Mouse (Mus musculus) lung, postnatal 0 days (tissue): ENCODE measurements around the gene Spata48. TPM values are rescaled to one million over a fixed set of nuclear protein-coding genes. Genes with fewer than 3 reads are reported as not detected.

ENCODE experiments used
- ATAC-seq: fragments of 200-750 bp; cut with Nextera tagmentation; 2 replicates; pipeline ENCODE4 v1.8.0; 2017; ENCODE audit warnings: moderate library complexity
- DNase-seq: peaks from one replicate; pipeline ENCODE4 v3.0.0-alpha.2; 2016; ENCODE audit warnings: low spot score
- H3K27ac ChIP-seq: fragments of 300-500 bp; sonication (generic); 2 replicates; pipeline ENCODE4 v1.5.1; 2014; ENCODE audit warnings: antibody characterized with exemption, mild to moderate bottlenecking, low read length, mixed read lengths
- H3K27me3 ChIP-seq: fragments of 300-500 bp; sonication (generic); replicated peaks from 2 replicates; pipeline ENCODE4 v1.6.1; 2014; ENCODE audit warnings: low read length, mixed read lengths; ENCODE audit not compliant: insufficient read depth
- H3K36me3 ChIP-seq: fragments of 300-500 bp; sonication (generic); 2 replicates; pipeline ENCODE4 v1.6.1; 2014; ENCODE audit warnings: low read length, mixed read lengths; ENCODE audit not compliant: insufficient read depth
- H3K4me1 ChIP-seq: fragments of 300-500 bp; sonication (generic); 2 replicates; pipeline ENCODE4 v1.6.1; 2014; ENCODE audit warnings: antibody characterized with exemption, low read depth, low read length, mixed read lengths; ENCODE audit not compliant: insufficient read depth
- H3K4me2 ChIP-seq: fragments of 300-500 bp; sonication (generic); replicated peaks from 2 replicates; pipeline ENCODE4 v1.6.1; 2014; ENCODE audit warnings: low read depth, mild to moderate bottlenecking, low read length, moderate library complexity, mixed read lengths
- H3K4me3 ChIP-seq: fragments of 300-500 bp; sonication (generic); 2 replicates; pipeline ENCODE4 v1.5.1; 2014; ENCODE audit warnings: low read depth, low read length
- H3K9ac ChIP-seq: fragments of 300-500 bp; sonication (generic); replicated peaks from 2 replicates; pipeline ENCODE4 v1.6.1; 2014; ENCODE audit warnings: low read depth, mild to moderate bottlenecking
- H3K9me3 ChIP-seq: fragments of 300-500 bp; sonication (generic); 2 replicates; pipeline ENCODE4 v1.6.1; 2016; ENCODE audit warnings: low read length, mixed read lengths
- CTCF ChIP-seq: IDR thresholded peaks from 2 replicates; pipeline ENCODE4 v1.5.1; 2016; ENCODE audit warnings: antibody characterized with exemption, mild to moderate bottlenecking
- EP300 ChIP-seq: IDR thresholded peaks from 2 replicates; pipeline ENCODE4 v1.6.1; 2016; ENCODE audit warnings: antibody characterized with exemption, mild to moderate bottlenecking, control low read depth
- WGBS: fragments of 180-500 bp; shearing (Covaris S2); extraction: QIAGEN DNeasy Blood & Tissue Kit; methylation state at CpG from one replicate; pipeline ENCODE4 v1.1.7; 2014; 5-methylcytosine and 5-hydroxymethylcytosine counted together
- polyA plus RNA-seq: library from polyadenylated mRNA; unstranded; fragments of >200 nt; fragmentation: Nextera tagmentation; extraction: Ambion mirVana; gene quantifications from 2 replicates; pipeline ENCODE4 v1.2.1, GENCODE M21; 2015

Spata48 gene
- polyA plus RNA-seq, 1 experiment from 2014 or later: 1.6 TPM

DNA sequence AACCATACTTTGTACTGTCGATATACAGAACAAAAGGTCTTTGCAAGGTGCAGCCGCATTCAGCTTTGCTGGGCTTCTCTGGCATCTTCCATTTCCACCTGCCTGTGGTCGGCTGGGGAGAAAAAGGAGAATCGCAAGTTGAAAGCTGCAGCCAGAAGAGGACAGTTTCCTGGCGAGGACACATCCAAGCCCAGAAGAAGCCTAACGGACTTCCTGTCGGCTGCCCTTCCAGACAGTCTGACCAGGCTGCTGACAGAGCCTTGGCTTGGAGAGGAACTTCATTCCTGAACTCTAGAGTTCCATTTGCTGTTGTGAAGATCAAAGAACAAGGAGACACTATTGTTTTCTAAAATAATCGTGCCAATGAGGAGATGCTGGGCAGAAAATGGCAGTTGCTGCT, 93.7 kb downstream of the Spata48 start:
- TF ChIP-seq CTCF: no peak
- no peak for TF ChIP-seq EP300
- Histone ChIP-seq H3K9ac (no peak overlapping the region), H3K36me3 (no peaks in the 10 kb centered on the region), H3K4me1 (no peaks in the 10 kb centered on the region), H3K9me3 (no peaks in the 10 kb centered on the region), H3K27me3 (no peaks in the 10 kb centered on the region), H3K4me3 (no peak overlapping the region), H3K4me2 (no peak overlapping the region), H3K27ac (no peak overlapping the region)
- no peak for DNase-seq
- ATAC-seq: no peak
- WGBS: 60% methylated on average over 8 of the region's 8 CpGs

GRCm38 (mm10) chr11:11556186-11556585, 94.3 kb downstream of the Spata48 start:
- 78% methylated on average over 1 of the region's 1 CpGs for WGBS
- Histone ChIP-seq H3K36me3 (no peaks in the 10 kb centered on the region), H3K27me3 (no peaks in the 10 kb centered on the region), H3K9ac (no peak overlapping the region), H3K9me3 (no peaks in the 10 kb centered on the region), H3K27ac (no peak overlapping the region), H3K4me1 (no peaks in the 10 kb centered on the region), H3K4me3 (no peak overlapping the region), H3K4me2 (no peak overlapping the region)
- ATAC-seq (no peak), DNase-seq (no peak)
- TF ChIP-seq CTCF (no peak), EP300 (no peak)

GRCm38 (mm10) chr11:11557173-11557967, 95.5 kb downstream of the Spata48 start:
- H3K36me3 ChIP-seq: no peaks in the 10 kb centered on the region
- no peak overlapping the region for H3K9ac ChIP-seq
- H3K4me2 ChIP-seq: no peak overlapping the region
- no peaks in the 10 kb centered on the region for H3K4me1 ChIP-seq
- ATAC-seq (no peak), DNase-seq (peak; percentile 51)
- no peaks in the 10 kb centered on the region for H3K27me3 ChIP-seq
- H3K4me3 ChIP-seq: no peak overlapping the region
- WGBS: 38% methylated on average over 11 of the region's 11 CpGs
- H3K27ac ChIP-seq: no peak overlapping the region
- TF ChIP-seq CTCF (peak; percentile 78), EP300 (no peak)
- no peaks in the 10 kb centered on the region for H3K9me3 ChIP-seq

DNA sequence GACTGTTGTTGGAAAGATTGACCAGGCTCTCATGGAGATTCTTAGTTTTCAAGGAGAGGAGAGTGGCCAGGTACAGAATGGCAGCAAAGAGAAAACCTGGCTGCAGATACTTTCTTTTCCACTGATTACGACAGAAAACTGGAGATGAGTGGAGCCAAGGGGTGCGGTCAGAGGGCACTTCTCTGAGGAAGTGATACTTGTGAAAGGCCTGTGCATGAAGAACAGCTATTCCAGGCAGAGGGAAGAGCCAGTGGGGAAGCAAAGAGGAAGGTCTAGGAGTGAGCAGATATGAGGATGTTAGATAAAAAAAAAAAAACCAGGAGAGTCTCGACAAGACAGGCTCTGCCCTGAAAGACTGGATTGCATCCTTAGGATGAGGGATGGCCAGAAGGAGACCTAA, 96.8 kb downstream of the Spata48 start:
- no peak for ATAC-seq
- WGBS: 53% methylated on average over 3 of the region's 3 CpGs

GRCm38 (mm10) chr11:11559099-11559686, 97.3 kb downstream of the Spata48 start:
- 66% methylated on average over 7 of the region's 7 CpGs for WGBS
- Histone ChIP-seq H3K27ac (no peak overlapping the region), H3K9me3 (no peaks in the 10 kb centered on the region), H3K4me3 (no peak overlapping the region), H3K9ac (no peak overlapping the region), H3K27me3 (no peaks in the 10 kb centered on the region), H3K4me2 (no peak overlapping the region), H3K36me3 (no peaks in the 10 kb centered on the region), H3K4me1 (no peaks in the 10 kb centered on the region)
- DNase-seq (no peak), ATAC-seq (no peak)
- TF ChIP-seq CTCF (no peak), EP300 (no peak)

More for the DNA sequence above, 96.8 kb downstream of the Spata48 start:
- Histone ChIP-seq H3K4me2 (no peak overlapping the region), H3K4me3 (no peak overlapping the region), H3K9ac (no peak overlapping the region), H3K27me3 (no peaks in the 10 kb centered on the region), H3K9me3 (no peaks in the 10 kb centered on the region), H3K4me1 (no peaks in the 10 kb centered on the region), H3K27ac (no peak overlapping the region), H3K36me3 (no peaks in the 10 kb centered on the region)
- peak; percentile 47 for DNase-seq
- TF ChIP-seq CTCF: no peak
- no peak for TF ChIP-seq EP300

DNA sequence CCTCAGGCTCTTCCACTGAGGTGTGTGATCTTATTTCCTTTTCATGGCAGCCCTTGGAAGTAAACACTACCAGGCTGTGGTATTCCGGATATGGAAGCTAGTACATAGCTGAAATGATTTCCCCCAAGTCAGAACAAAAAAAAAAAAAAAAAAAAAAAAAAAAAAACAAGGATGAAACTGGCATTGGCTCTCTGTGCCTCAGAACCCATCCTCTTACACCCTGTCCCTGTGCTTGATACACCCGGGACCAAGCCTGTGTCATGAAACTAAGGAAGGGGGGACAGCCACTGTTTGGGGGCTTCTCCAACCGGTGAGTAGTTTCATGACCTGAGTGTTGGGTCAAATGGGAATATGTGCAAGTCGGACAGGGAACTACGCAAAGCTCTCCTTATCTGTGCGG, 99.2 kb downstream of the Spata48 start:
- no peak overlapping the region for H3K27ac ChIP-seq
- no peaks in the 10 kb centered on the region for H3K4me1 ChIP-seq
- no peaks in the 10 kb centered on the region for H3K36me3 ChIP-seq
- DNase-seq: no peak
- H3K4me3 ChIP-seq: no peak overlapping the region
- no peak overlapping the region for H3K9ac ChIP-seq
- no peaks in the 10 kb centered on the region for H3K9me3 ChIP-seq
- 76% methylated on average over 6 of the region's 6 CpGs for WGBS
- ATAC-seq: no peak
- no peaks in the 10 kb centered on the region for H3K27me3 ChIP-seq
- H3K4me2 ChIP-seq: no peak overlapping the region
- TF ChIP-seq CTCF (no peak), EP300 (no peak)
